Mouse (Mus musculus): ENCODE measurements around the gene Eif3g. TPM values are rescaled to one million over a fixed set of nuclear protein-coding genes. Genes with fewer than 3 reads are reported as not detected.

The Eif3g gene
- polyA plus RNA-seq, 1 experiment from 2014 or later, result 283 TPM

DNA sequence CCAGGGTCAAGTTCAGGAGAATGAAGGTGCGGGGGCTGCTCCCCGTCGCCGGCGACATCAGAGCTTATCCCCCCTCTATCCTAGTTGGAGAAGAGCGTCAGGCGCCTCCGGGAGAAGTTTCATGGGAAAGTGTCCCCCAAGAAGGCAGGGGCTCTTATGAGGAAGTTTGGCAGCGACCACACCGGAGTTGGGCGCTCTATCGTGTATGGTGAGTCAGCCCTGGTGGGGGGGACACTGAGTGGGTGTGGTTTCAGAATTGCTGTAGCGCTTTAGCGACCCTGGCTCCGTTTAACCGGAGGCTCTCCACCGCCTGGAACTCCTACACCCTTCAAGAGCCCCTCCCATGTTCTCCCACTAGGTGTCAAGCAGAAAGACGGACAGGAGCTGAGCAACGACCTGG, 29.2 kb downstream of the Eif3g start:
- no peak for ATAC-seq (ENCODE audit: low FRiP score)
- Histone ChIP-seq H3K4me2 (replicated peaks) (peak overlapping the region; percentile 39), H3K4me1 (no peaks in the 10 kb centered on the region), H3K27me3 (peaks cover 53% of the 10 kb centered on the region), H3K4me3 (peak overlapping the region; percentile 23), H3K9ac (no peak overlapping the region), H3K36me3 (no peaks in the 10 kb centered on the region), H3K9me3 (replicated peaks) (no peaks in the 10 kb centered on the region), H3K27ac (no peak overlapping the region)
- whole genome bisulfite sequencing, result 8% methylated on average over 19 of the region's 19 CpGs

DNA sequence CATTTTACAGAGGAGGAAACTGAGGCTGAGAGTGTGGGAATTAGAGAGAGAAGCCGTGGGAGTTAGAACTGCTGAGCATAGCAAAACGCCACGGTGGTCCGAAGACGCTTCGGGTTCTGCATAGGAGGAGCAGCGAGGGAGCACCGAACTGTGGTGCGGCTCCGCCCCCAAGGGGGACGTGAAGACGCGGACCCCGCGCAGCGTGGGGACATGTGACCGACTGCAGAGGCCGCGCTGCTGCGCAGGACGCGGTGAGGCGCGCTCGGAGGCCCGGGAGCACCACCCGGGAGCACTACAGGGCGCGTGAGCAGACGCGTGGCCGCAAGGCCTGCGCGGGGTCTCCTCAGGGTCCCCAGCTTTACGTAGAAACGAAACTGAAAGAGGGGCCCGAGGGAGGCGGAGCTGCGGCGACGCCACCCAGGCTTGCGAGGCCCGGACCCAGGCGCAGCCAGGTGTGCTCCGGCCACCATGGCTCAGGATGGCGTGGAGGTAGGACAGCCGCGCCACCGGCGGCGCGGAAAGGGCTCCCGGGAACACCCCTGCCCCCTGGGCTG, 29.9 kb downstream of the Eif3g start, which contains the start of gene A230050P20Rik:
Gene A230050P20Rik, plus strand, starts transcription at position 195 of the 554 bp plus-strand sequence.
- Histone ChIP-seq H3K4me2 (replicated peaks) (peak within 1 kb of the TSS; percentile 39), H3K9me3 (replicated peaks) (no peaks in the 10 kb centered on the region), H3K4me3 (peak within 1 kb of the TSS; percentile 23), H3K36me3 (no peaks in the 10 kb centered on the region), H3K4me1 (no peaks in the 10 kb centered on the region), H3K27me3 (peaks cover 53% of the 10 kb centered on the region), H3K27ac (no peak within 1 kb of the TSS), H3K9ac (no peak within 1 kb of the TSS)
- 11% methylated on average over 51 of the region's 53 CpGs for WGBS
- ATAC-seq (ENCODE audit: low FRiP score), result no peak

DNA sequence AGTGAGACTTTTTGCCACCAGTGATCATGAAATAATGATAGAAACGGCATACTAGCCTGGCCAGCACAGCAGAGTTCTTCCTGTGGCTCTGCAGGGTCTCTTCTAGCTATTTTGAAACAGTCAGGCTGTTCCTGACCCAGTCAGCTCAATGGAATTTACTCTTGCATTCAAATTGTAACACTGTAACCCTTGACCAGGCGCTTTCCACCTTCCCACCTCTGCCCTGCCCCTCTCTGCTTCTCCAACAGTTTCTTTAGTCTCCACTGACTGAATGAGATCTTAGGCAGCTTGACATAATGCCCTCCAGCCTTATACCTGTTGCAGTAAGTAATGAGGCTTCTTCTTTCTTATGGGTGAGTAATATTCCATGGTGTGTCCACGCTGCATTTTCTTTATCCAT, 31.5 kb downstream of the Eif3g start:
- Histone ChIP-seq H3K9me3 (replicated peaks) (no peaks in the 10 kb centered on the region), H3K36me3 (no peaks in the 10 kb centered on the region), H3K9ac (no peak overlapping the region), H3K4me3 (no peak overlapping the region), H3K4me1 (no peaks in the 10 kb centered on the region), H3K27ac (no peak overlapping the region), H3K27me3 (peaks cover 53% of the 10 kb centered on the region), H3K4me2 (replicated peaks) (no peak overlapping the region)
- ATAC-seq (ENCODE audit: low FRiP score), result no peak
- WGBS, result 60% methylated on average over 3 of the region's 3 CpGs

DNA sequence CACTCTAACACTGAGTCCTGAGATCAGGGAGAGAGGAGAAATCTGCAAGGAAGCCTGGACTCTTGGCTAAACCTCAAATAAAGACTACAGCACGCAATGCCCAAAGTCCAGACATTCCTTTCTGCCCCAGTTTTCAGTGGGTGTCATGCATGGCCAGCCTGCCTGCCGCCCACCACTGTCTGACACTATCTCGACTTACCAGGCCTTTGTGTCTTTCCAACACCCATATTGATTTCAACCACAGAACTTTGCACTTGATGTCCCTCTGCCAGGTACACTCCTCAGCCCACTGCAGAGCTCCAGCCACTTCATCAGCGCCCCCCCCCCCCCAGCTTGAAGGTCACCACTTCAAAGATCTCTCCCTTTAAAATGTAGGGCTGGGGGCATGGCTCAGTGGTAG, 36.2 kb downstream of the Eif3g start:
- Histone ChIP-seq H3K4me2 (replicated peaks) (no peak overlapping the region), H3K9me3 (replicated peaks) (no peaks in the 10 kb centered on the region), H3K27me3 (peaks cover 21% of the 10 kb centered on the region), H3K27ac (no peak overlapping the region), H3K4me3 (no peak overlapping the region), H3K4me1 (no peaks in the 10 kb centered on the region), H3K36me3 (no peaks in the 10 kb centered on the region), H3K9ac (no peak overlapping the region)
- ATAC-seq (ENCODE audit: low FRiP score), result no peak
- 65% methylated on average over 4 of the region's 4 CpGs for WGBS

DNA sequence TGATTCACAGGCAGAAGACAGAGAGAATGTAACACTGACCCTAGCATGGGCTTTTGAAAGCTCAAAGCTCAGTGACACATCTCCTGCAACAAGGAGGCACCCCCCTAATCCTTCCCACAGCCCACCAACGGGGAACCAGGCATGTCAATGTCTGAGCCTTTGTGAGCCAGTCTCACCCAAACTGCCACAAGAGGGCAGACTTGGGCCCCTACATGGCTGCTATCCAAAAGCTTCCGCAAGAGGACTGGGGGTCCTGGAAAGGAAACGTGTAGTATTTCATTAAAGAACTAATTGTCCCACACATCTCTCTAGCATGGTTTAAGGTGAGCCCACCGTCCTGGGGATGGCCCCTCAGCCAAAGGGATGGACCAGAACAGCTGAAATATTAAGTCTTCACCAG, 36.6 kb downstream of the Eif3g start:
- no peak overlapping the region for H3K4me3 ChIP-seq
- H3K36me3 ChIP-seq, result no peaks in the 10 kb centered on the region
- no peak overlapping the region for H3K9ac ChIP-seq
- H3K9me3 ChIP-seq (replicated peaks), result no peaks in the 10 kb centered on the region
- WGBS, result 19% methylated on average over 4 of the region's 4 CpGs
- no peak for ATAC-seq (ENCODE audit: low FRiP score)
- no peaks in the 10 kb centered on the region for H3K4me1 ChIP-seq
- peaks cover 17% of the 10 kb centered on the region for H3K27me3 ChIP-seq
- no peak overlapping the region for H3K27ac ChIP-seq
- no peak overlapping the region for H3K4me2 ChIP-seq (replicated peaks)

DNA sequence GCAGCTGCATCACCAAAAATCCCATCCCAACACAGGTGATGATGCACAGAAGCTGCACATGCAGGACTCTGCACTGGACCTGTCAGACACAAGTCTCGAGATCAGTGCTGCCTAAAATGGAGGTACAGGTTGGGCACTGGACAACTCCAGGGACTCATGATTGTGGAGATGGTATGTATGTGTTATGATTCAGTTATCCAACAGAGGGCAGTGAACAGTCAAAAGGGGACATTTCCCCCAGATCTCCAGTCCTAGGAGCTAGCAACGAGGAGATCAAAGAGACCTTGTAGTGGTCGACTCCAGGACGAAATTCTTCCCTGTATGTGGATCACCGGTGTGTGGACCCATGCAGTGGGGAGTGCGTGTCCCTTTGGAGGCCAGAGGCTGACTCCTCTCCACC, 38.5 kb downstream of the Eif3g start:
- Histone ChIP-seq H3K27ac (no peak overlapping the region), H3K4me2 (replicated peaks) (no peak overlapping the region), H3K4me1 (no peaks in the 10 kb centered on the region), H3K4me3 (no peak overlapping the region), H3K9me3 (replicated peaks) (no peaks in the 10 kb centered on the region), H3K9ac (no peak overlapping the region), H3K27me3 (0 out of 2 replicates have a peak, but pooled peaks cover 5% of the 10 kb centered on the region), H3K36me3 (no peaks in the 10 kb centered on the region)
- 53% methylated on average over 6 of the region's 6 CpGs for whole genome bisulfite sequencing
- ATAC-seq (ENCODE audit: low FRiP score), result no peak

DNA sequence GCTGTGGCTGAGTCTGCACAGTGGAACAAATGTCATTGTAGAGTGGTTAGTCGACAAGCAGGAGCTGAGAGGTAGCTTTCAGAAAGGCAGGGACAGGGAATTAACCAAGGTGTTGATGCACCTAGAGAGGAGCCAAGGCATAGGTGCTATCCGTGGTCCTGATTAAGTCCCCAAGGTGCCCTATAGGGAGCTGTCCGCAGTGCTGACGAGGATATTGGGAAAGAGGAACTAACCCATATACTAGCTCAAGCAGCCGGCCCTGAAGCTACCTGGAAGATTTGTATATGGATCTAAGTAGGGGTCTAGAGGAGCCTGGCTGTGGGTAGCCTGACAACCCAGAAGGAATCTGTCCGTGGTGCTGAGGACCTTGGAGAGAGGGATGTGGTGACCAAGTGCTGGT, 41.3 kb downstream of the Eif3g start:
- H3K4me1 ChIP-seq, result no peaks in the 10 kb centered on the region
- no peak overlapping the region for H3K4me3 ChIP-seq
- no peak for ATAC-seq (ENCODE audit: low FRiP score)
- 10% methylated on average over 6 of the region's 6 CpGs for WGBS
- H3K27me3 ChIP-seq, result 0 out of 2 replicates have a peak, but pooled peaks cover 5% of the 10 kb centered on the region
- no peaks in the 10 kb centered on the region for H3K9me3 ChIP-seq (replicated peaks)
- H3K27ac ChIP-seq, result no peak overlapping the region
- no peaks in the 10 kb centered on the region for H3K36me3 ChIP-seq
- H3K4me2 ChIP-seq (replicated peaks), result no peak overlapping the region
- no peak overlapping the region for H3K9ac ChIP-seq

DNA sequence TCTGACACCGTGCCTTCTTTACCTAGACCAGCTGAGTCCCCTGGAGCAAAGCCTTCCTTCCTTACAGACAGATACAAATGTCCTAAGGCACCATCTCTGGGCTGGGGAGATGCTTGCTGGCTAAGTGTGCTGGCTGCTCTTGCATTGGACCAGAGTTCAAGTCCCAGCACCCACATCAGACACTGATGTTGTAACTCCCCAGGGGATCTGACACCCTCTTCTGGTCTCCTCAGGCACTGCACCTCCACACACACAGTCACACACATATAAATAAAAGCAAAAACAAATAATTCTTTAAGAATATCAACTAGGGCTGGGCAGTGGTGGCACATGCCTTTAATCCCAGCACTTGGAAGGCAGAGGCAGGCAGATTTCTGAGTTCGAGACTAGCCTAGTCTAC, 48.2 kb downstream of the Eif3g start:
- Histone ChIP-seq H3K36me3 (no peaks in the 10 kb centered on the region), H3K4me3 (no peak overlapping the region), H3K4me2 (replicated peaks) (no peak overlapping the region), H3K4me1 (no peaks in the 10 kb centered on the region), H3K27me3 (no peaks in the 10 kb centered on the region; the same call in 1 of the 2 replicates), H3K9ac (no peak overlapping the region), H3K27ac (no peak overlapping the region), H3K9me3 (replicated peaks) (no peaks in the 10 kb centered on the region)
- WGBS, result 92% methylated on average over 2 of the region's 2 CpGs
- ATAC-seq (ENCODE audit: low FRiP score), result no peak

Small RNAs within 50 kb of the gene (microRNA-seq; reads per million reads assigned to microRNA genes)
- not detected for gene Mir7081

Other genes with a start within 250 kb of the Eif3g start
- gene Pin1, start 246.5 kb downstream of the Eif3g start, polyA plus RNA-seq (2016; fragmentation: Nextera tagmentation; extraction: Ambion mirVana), result 47.2 and 49.4 TPM in 2 replicates
- 68.7 and 75.0 TPM in 2 replicates for gene Olfm2, start 152.3 kb downstream of the Eif3g start, polyA plus RNA-seq (2016; fragmentation: Nextera tagmentation; extraction: Ambion mirVana)
- gene Col5a3, start 83.6 kb downstream of the Eif3g start, polyA plus RNA-seq (2016; fragmentation: Nextera tagmentation; extraction: Ambion mirVana), result 1.5 and 2.0 TPM in 2 replicates
- gene Rdh8, start 80.1 kb downstream of the Eif3g start, polyA plus RNA-seq (2016; fragmentation: Nextera tagmentation; extraction: Ambion mirVana), result not detected in 2 replicates
- gene A230050P20Rik, start 30.0 kb downstream of the Eif3g start, polyA plus RNA-seq (2016; fragmentation: Nextera tagmentation; extraction: Ambion mirVana), result 2.0 and 2.4 TPM in 2 replicates
- gene Angptl6, start 18.9 kb downstream of the Eif3g start, polyA plus RNA-seq (2016; fragmentation: Nextera tagmentation; extraction: Ambion mirVana), result 4.8 and 5.5 TPM in 2 replicates
- gene Ppan, start 10.4 kb downstream of the Eif3g start, polyA plus RNA-seq (2016; fragmentation: Nextera tagmentation; extraction: Ambion mirVana), result 55.1 and 59.5 TPM in 2 replicates
- 95.2 and 102 TPM in 2 replicates for gene Dnmt1, start 61.3 kb upstream of the Eif3g start, polyA plus RNA-seq (2016; fragmentation: Nextera tagmentation; extraction: Ambion mirVana)
- gene S1pr2, start 78.2 kb upstream of the Eif3g start, polyA plus RNA-seq (2016; fragmentation: Nextera tagmentation; extraction: Ambion mirVana), result 22.1 and 26.5 TPM in 2 replicates
- 103 and 106 TPM in 2 replicates for gene Mrpl4, start 104.1 kb upstream of the Eif3g start, polyA plus RNA-seq (2016; fragmentation: Nextera tagmentation; extraction: Ambion mirVana)
- 5.2 and 5.5 TPM in 2 replicates for gene Icam1, start 117.4 kb upstream of the Eif3g start, polyA plus RNA-seq (2016; fragmentation: Nextera tagmentation; extraction: Ambion mirVana)
- 1.7 and 2.1 TPM in 2 replicates for gene Icam4, start 130.8 kb upstream of the Eif3g start, polyA plus RNA-seq (2016; fragmentation: Nextera tagmentation; extraction: Ambion mirVana)
- gene Icam5, start 133.4 kb upstream of the Eif3g start, polyA plus RNA-seq (2016; fragmentation: Nextera tagmentation; extraction: Ambion mirVana), result 0.13 and 0.23 TPM in 2 replicates
- 2.4 TPM in 1 of 2 replicates, not detected in the other for gene Zglp1, start 168.5 kb upstream of the Eif3g start, polyA plus RNA-seq (2016; fragmentation: Nextera tagmentation; extraction: Ambion mirVana)
- 1.3 TPM in 2 replicates for gene Gm49373, start 174.5 kb upstream of the Eif3g start, polyA plus RNA-seq (2016; fragmentation: Nextera tagmentation; extraction: Ambion mirVana)
- gene Fdx1l, start 175.0 kb upstream of the Eif3g start, polyA plus RNA-seq (2016; fragmentation: Nextera tagmentation; extraction: Ambion mirVana), result 46.4 and 48.4 TPM in 2 replicates
- gene Gm38431, start 193.4 kb upstream of the Eif3g start, polyA plus RNA-seq (2016; fragmentation: Nextera tagmentation; extraction: Ambion mirVana), result 1.6 and 2.5 TPM in 2 replicates
- 58.8 and 66.9 TPM in 2 replicates for gene Raver1, start 193.4 kb upstream of the Eif3g start, polyA plus RNA-seq (2016; fragmentation: Nextera tagmentation; extraction: Ambion mirVana)
- gene Tyk2, start 232.6 kb upstream of the Eif3g start, polyA plus RNA-seq (2016; fragmentation: Nextera tagmentation; extraction: Ambion mirVana), result 16.3 and 18.1 TPM in 2 replicates

All from hindbrain, embryonic 12.5 days (tissue).